Mouse (Mus musculus): ENCODE data around the gene Prap1. TPM values are rescaled to one million over a fixed set of nuclear protein-coding genes. Genes with fewer than 3 reads are reported as not detected.
A peak's percentile ranks its signal among the peaks of the same experiment; 100 is the strongest.

Gene Prap1
- polyA plus RNA-seq, 1 experiment: 1.1 TPM

DNA sequence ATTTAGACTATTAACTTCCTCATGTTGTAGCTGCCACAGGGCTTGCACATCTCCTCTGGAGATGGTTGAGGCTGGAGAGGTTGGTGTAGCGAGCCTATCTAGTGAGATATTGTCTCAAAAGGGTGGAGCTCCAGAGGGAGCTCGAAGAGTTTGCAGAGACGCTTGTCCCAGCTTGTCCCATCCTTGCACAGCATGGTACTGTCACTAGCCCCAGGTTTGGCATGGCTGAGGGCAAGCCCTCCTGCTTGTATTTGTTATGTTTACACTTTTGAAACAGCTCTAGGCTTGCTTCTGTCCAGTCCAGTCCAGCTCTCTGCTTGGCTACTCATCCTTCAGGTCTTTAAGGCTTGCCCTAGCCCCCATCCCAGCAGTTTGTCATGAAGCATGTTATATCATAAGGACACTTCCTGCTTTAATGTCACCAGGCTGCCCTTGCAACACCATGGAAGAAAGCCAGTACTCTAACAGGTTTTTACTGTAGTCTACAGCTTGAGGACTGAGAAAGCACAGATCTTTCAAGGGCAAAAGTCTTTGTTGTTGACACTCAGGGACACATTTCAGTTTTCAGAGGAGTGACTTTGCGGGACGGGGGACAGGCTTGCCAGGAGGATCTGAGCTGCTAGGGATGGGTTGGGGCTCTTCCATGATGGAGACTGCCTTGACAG, 42.0 kb downstream of the Prap1 start:
- TF ChIP-seq POLR2A (IDR thresholded peaks at IDR 0.05; ENCODE audit: low read depth, low read length) (no peak), CTCF (conservative IDR thresholded peaks at IDR 0.05; ENCODE audit: insufficient read depth, insufficient read length, low read depth, low read length) (no peak)
- no peak for DNase-seq
- Histone ChIP-seq H3K4me3 (ENCODE audit: insufficient read depth, low read depth, low read length) (no peak overlapping the region), H3K27ac (ENCODE audit: insufficient read depth, low read depth, low read length) (no peak overlapping the region), H3K27me3 (replicated peaks; ENCODE audit: control insufficient read depth, insufficient read depth, low read length) (no peaks in the 10 kb centered on the region), H3K4me1 (ENCODE audit: control insufficient read depth, insufficient read depth, low read length) (peaks cover 3% of the 10 kb centered on the region; the same call in 1 of the 2 replicates), H3K36me3 (ENCODE audit: control insufficient read depth, insufficient read depth, low read length) (no peaks in the 10 kb centered on the region)
- 91% methylated on average over 5 of the region's 5 CpGs for WGBS

- no peaks in the 10 kb centered on the region for H3K27me3 ChIP-seq (replicated peaks; ENCODE audit: control insufficient read depth, insufficient read depth, low read length)
- no peaks in the 10 kb centered on the region for H3K36me3 ChIP-seq (ENCODE audit: control insufficient read depth, insufficient read depth, low read length)
- peaks cover 3% of the 10 kb centered on the region; the same call in 1 of the 2 replicates for H3K4me1 ChIP-seq (ENCODE audit: control insufficient read depth, insufficient read depth, low read length)
- peak; percentile 98 for DNase-seq
- TF ChIP-seq CTCF (conservative IDR thresholded peaks at IDR 0.05; ENCODE audit: insufficient read depth, insufficient read length, low read depth, low read length): no peak
- peak; percentile 51 for TF ChIP-seq POLR2A (IDR thresholded peaks at IDR 0.05; ENCODE audit: low read depth, low read length)
- peak within 1 kb of the TSS; percentile 79 for H3K27ac ChIP-seq (ENCODE audit: insufficient read depth, low read depth, low read length)
- 2% methylated on average over 39 of the region's 39 CpGs for WGBS
- H3K4me3 ChIP-seq (ENCODE audit: insufficient read depth, low read depth, low read length): peak within 1 kb of the TSS; percentile 89
Observed at GRCm38 (mm10) chr7:140137135-140138020, 44.2 kb downstream of the Prap1 start, which contains the start of gene Mtg1. Gene Mtg1, plus strand, starts transcription at chr7:140137564.

- Histone ChIP-seq H3K4me1 (ENCODE audit: control insufficient read depth, insufficient read depth, low read length) (peaks cover 3% of the 10 kb centered on the region; the same call in 1 of the 2 replicates), H3K4me3 (ENCODE audit: insufficient read depth, low read depth, low read length) (peak overlapping the region; percentile 89), H3K27ac (ENCODE audit: insufficient read depth, low read depth, low read length) (peak overlapping the region; percentile 79; the same call in 1 of the 2 replicates), H3K36me3 (ENCODE audit: control insufficient read depth, insufficient read depth, low read length) (no peaks in the 10 kb centered on the region), H3K27me3 (replicated peaks; ENCODE audit: control insufficient read depth, insufficient read depth, low read length) (no peaks in the 10 kb centered on the region)
- 0% methylated on average over 8 of the region's 8 CpGs for WGBS
- TF ChIP-seq POLR2A (IDR thresholded peaks at IDR 0.05; ENCODE audit: low read depth, low read length) (no peak), CTCF (conservative IDR thresholded peaks at IDR 0.05; ENCODE audit: insufficient read depth, insufficient read length, low read depth, low read length) (no peak)
- DNase-seq: no peak
Observed at GRCm38 (mm10) chr7:140138021-140138310, 44.8 kb downstream of the Prap1 start.

DNA sequence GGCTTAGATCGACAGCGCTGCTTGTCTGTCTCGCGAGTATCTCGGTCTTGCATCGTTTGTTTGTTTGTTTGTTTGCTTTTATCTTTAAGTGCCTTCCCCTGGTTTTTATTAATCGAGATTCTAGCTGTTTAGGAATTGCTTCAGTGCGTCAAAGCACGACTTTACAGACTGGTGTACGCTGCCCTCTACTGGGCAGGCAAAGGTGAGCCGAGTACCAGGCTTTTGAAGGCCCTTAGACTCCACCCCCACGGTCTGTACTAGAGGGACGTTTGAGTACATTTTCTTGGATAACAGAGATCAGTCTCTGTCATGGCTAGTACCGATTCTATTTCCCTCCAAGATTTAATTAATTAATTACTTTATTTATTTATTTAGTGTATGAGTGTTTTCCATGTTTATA, 48.2 kb downstream of the Prap1 start:
- peaks cover 3% of the 10 kb centered on the region; the same call in 1 of the 2 replicates for H3K4me1 ChIP-seq (ENCODE audit: control insufficient read depth, insufficient read depth, low read length)
- H3K36me3 ChIP-seq (ENCODE audit: control insufficient read depth, insufficient read depth, low read length): no peaks in the 10 kb centered on the region
- no peak overlapping the region for H3K4me3 ChIP-seq (ENCODE audit: insufficient read depth, low read depth, low read length)
- no peaks in the 10 kb centered on the region for H3K27me3 ChIP-seq (replicated peaks; ENCODE audit: control insufficient read depth, insufficient read depth, low read length)
- peak; percentile 91 for TF ChIP-seq CTCF (conservative IDR thresholded peaks at IDR 0.05; ENCODE audit: insufficient read depth, insufficient read length, low read depth, low read length)
- TF ChIP-seq POLR2A (IDR thresholded peaks at IDR 0.05; ENCODE audit: low read depth, low read length): no peak
- 3% methylated on average over 14 of the region's 14 CpGs for WGBS
- DNase-seq: peak; percentile 79
- no peak overlapping the region for H3K27ac ChIP-seq (ENCODE audit: insufficient read depth, low read depth, low read length)

- Histone ChIP-seq H3K4me1 (ENCODE audit: control insufficient read depth, insufficient read depth, low read length) (no peaks in the 10 kb centered on the region), H3K36me3 (ENCODE audit: control insufficient read depth, insufficient read depth, low read length) (no peaks in the 10 kb centered on the region; the same call in 1 of the 2 replicates), H3K27ac (ENCODE audit: insufficient read depth, low read depth, low read length) (no peak overlapping the region), H3K27me3 (replicated peaks; ENCODE audit: control insufficient read depth, insufficient read depth, low read length) (no peaks in the 10 kb centered on the region), H3K4me3 (ENCODE audit: insufficient read depth, low read depth, low read length) (no peak overlapping the region)
- TF ChIP-seq POLR2A (IDR thresholded peaks at IDR 0.05; ENCODE audit: low read depth, low read length) (no peak), CTCF (conservative IDR thresholded peaks at IDR 0.05; ENCODE audit: insufficient read depth, insufficient read length, low read depth, low read length) (no peak)
- 92% methylated on average over 4 of the region's 4 CpGs for WGBS
- DNase-seq: no peak
Observed at GRCm38 (mm10) chr7:140144550-140144949, 51.4 kb downstream of the Prap1 start.

Other genes starting within 250 kb of the Prap1 start
- gene Kndc1, start 198.7 kb upstream of the Prap1 start, polyA plus RNA-seq (2012; rRNA removed): 0.02 TPM in 1 of 2 replicates, not detected in the other
- gene Utf1, start 149.6 kb upstream of the Prap1 start, polyA plus RNA-seq (2012; rRNA removed): 0.13 TPM in 1 of 2 replicates, not detected in the other
- 0.13 and 0.29 TPM in 2 replicates for gene 6430531B16Rik, start 114.6 kb upstream of the Prap1 start, polyA plus RNA-seq (2012; rRNA removed)
- gene Adam8, start 100.8 kb upstream of the Prap1 start, polyA plus RNA-seq (2012; rRNA removed): 1.8 and 2.2 TPM in 2 replicates
- 28.6 and 43.3 TPM in 2 replicates for gene Zfp511, start 57.0 kb upstream of the Prap1 start, polyA plus RNA-seq (2012; rRNA removed)
- gene Tubgcp2, start 56.7 kb upstream of the Prap1 start, polyA plus RNA-seq (2012; rRNA removed): 19.9 and 20.0 TPM in 2 replicates
- gene Msx3, start 44.3 kb upstream of the Prap1 start, polyA plus RNA-seq (2012; rRNA removed): not detected in 2 replicates
- gene Caly, start 10.8 kb upstream of the Prap1 start, polyA plus RNA-seq (2012; rRNA removed): 0.16 and 0.52 TPM in 2 replicates
- gene Fuom, start 9.0 kb downstream of the Prap1 start, polyA plus RNA-seq (2012; rRNA removed): 147 and 161 TPM in 2 replicates
- gene Paox, start 22.4 kb downstream of the Prap1 start, polyA plus RNA-seq (2012; rRNA removed): 10.4 and 12.0 TPM in 2 replicates
- gene Echs1, start 23.1 kb downstream of the Prap1 start, polyA plus RNA-seq (2012; rRNA removed): 381 and 422 TPM in 2 replicates
- gene Mtg1, start 44.2 kb downstream of the Prap1 start, polyA plus RNA-seq (2012; rRNA removed): 40.3 and 45.1 TPM in 2 replicates
- gene Sprn, start 61.5 kb downstream of the Prap1 start, polyA plus RNA-seq (2012; rRNA removed): 0.16 TPM in 2 replicates
- not detected in 2 replicates for gene Olfr522, start 71.4 kb downstream of the Prap1 start, polyA plus RNA-seq (2012; rRNA removed)
- 0.05 TPM in 1 of 2 replicates, not detected in the other for gene Olfr523, start 79.8 kb downstream of the Prap1 start, polyA plus RNA-seq (2012; rRNA removed)
- gene Olfr524, start 112.6 kb downstream of the Prap1 start, polyA plus RNA-seq (2012; rRNA removed): not detected in 2 replicates
- 0.30 and 0.66 TPM in 2 replicates for gene Cd163l1, start 124.9 kb downstream of the Prap1 start, polyA plus RNA-seq (2012; rRNA removed)
- 0.11 TPM in 2 replicates for gene 5830411N06Rik, start 153.9 kb downstream of the Prap1 start, polyA plus RNA-seq (2012; rRNA removed)
- not detected in 2 replicates for gene Olfr525, start 227.5 kb downstream of the Prap1 start, polyA plus RNA-seq (2012; rRNA removed)
- not detected in 2 replicates for gene Olfr527, start 240.6 kb downstream of the Prap1 start, polyA plus RNA-seq (2012; rRNA removed)